Mouse (Mus musculus) embryo, embryonic 10.5 days (tissue): ENCODE measurements around the gene Acacb.

Experiments
- DNase-seq: peaks from one replicate; pipeline ENCODE4 v3.0.0-alpha.2; 2015; ENCODE audit warnings: low spot score

Gene Acacb

GRCm38 (mm10) chr5:114146028-114146888 lies at the start of gene Acacb:
TSS of gene Acacb (plus strand) at chr5:114146535.
- DNase-seq, result peak; percentile 27

GRCm38 (mm10) chr5:114099709-114100389 lies 46.5 kb upstream of the Acacb start:
- peak; percentile 94 for DNase-seq

- DNase-seq, result peak; percentile 6
Observed at GRCm38 (mm10) chr5:114100390-114101099, 45.8 kb upstream of the Acacb start.

GRCm38 (mm10) chr5:114101873-114102272 lies 44.5 kb upstream of the Acacb start:
- DNase-seq, result no peak

GRCm38 (mm10) chr5:114102807-114103206 lies 43.5 kb upstream of the Acacb start:
- DNase-seq, result no peak

- DNase-seq, result no peak
Observed at GRCm38 (mm10) chr5:114106391-114106935, 39.9 kb upstream of the Acacb start.

GRCm38 (mm10) chr5:114113334-114113733 lies 33.0 kb upstream of the Acacb start:
- peak; percentile 22 for DNase-seq

- DNase-seq, result no peak
Observed at GRCm38 (mm10) chr5:114115030-114115429, 31.3 kb upstream of the Acacb start.

- no peak for DNase-seq
Observed at GRCm38 (mm10) chr5:114116586-114116985, 29.7 kb upstream of the Acacb start.

GRCm38 (mm10) chr5:114119806-114120205 lies 26.5 kb upstream of the Acacb start:
- no peak for DNase-seq

- no peak for DNase-seq
Observed at GRCm38 (mm10) chr5:114126008-114126407, 20.3 kb upstream of the Acacb start.

- no peak for DNase-seq
Observed at GRCm38 (mm10) chr5:114126499-114127244, 19.7 kb upstream of the Acacb start.

- DNase-seq, result peak; percentile 90
Observed at GRCm38 (mm10) chr5:114127374-114128349, 18.7 kb upstream of the Acacb start, which contains the start of gene Alkbh2. TSS of gene Alkbh2 (minus strand) at chr5:114128218.

GRCm38 (mm10) chr5:114129550-114130210 lies 16.7 kb upstream of the Acacb start:
- DNase-seq, result no peak

GRCm38 (mm10) chr5:114130211-114130605 lies 16.1 kb upstream of the Acacb start, which contains the start of gene Ung:
TSS of gene Ung (plus strand) at chr5:114130386.
- DNase-seq, result peak; percentile 80

GRCm38 (mm10) chr5:114130698-114131520 lies 15.4 kb upstream of the Acacb start:
- DNase-seq, result peak; percentile 95

- DNase-seq, result peak; percentile 40
Observed at GRCm38 (mm10) chr5:114131521-114131840, 14.9 kb upstream of the Acacb start.

- DNase-seq, result no peak
Observed at GRCm38 (mm10) chr5:114132841-114133240, 13.5 kb upstream of the Acacb start.

GRCm38 (mm10) chr5:114134091-114134534 lies 12.2 kb upstream of the Acacb start:
- DNase-seq, result peak; percentile 35
